Mouse (Mus musculus) liver, embryonic 13.5 days (tissue): ENCODE data around the gene Fam3c. TPM values are rescaled to one million over a fixed set of nuclear protein-coding genes. Genes with fewer than 3 reads are reported as not detected.

Experiments
- ATAC-seq: fragments of 200-750 bp; cut with Nextera tagmentation; 2 replicates; pipeline ENCODE4 v1.8.0; 2017; ENCODE audit warnings: low read depth, mild to moderate bottlenecking, moderate number of reproducible peaks, moderate library complexity
- DNase-seq: peaks from one replicate; pipeline ENCODE4 v3.0.0; 2022
- H3K27ac ChIP-seq: fragments of 300-500 bp; sonication (generic); 2 replicates; pipeline ENCODE4 v1.5.1; 2015; ENCODE audit warnings: moderate library complexity, mild to moderate bottlenecking, inconsistent platforms
- H3K27me3 ChIP-seq: fragments of 300-500 bp; sonication (generic); 2 replicates; pipeline ENCODE4 v1.6.1; 2015; ENCODE audit warnings: mild to moderate bottlenecking, inconsistent platforms
- H3K36me3 ChIP-seq: fragments of 300-500 bp; sonication (generic); 2 replicates; pipeline ENCODE4 v1.6.1; 2015; ENCODE audit warnings: mild to moderate bottlenecking, inconsistent platforms
- H3K4me1 ChIP-seq: fragments of 300-500 bp; sonication (generic); replicated peaks from 2 replicates; pipeline ENCODE4 v1.6.1; 2015; ENCODE audit warnings: inconsistent platforms
- H3K4me2 ChIP-seq: fragments of 300-500 bp; sonication (generic); 2 replicates; pipeline ENCODE4 v1.6.1; 2015; ENCODE audit warnings: inconsistent platforms, mild to moderate bottlenecking, moderate library complexity
- H3K4me3 ChIP-seq: fragments of 300-500 bp; sonication (generic); replicated peaks from 2 replicates; pipeline ENCODE4 v1.5.1; 2015; ENCODE audit warnings: mild to moderate bottlenecking, inconsistent platforms
- H3K9ac ChIP-seq: fragments of 300-500 bp; sonication (generic); 2 replicates; pipeline ENCODE4 v1.6.1; 2015; ENCODE audit warnings: mild to moderate bottlenecking, inconsistent platforms
- H3K9me3 ChIP-seq: fragments of 300-500 bp; sonication (generic); replicated peaks from 2 replicates; pipeline ENCODE4 v1.6.1; 2016; ENCODE audit warnings: inconsistent platforms
- WGBS: fragments of 180-500 bp; shearing (Covaris S2); methylation state at CpG from one replicate; pipeline ENCODE4 v1.1.7; 2015; ENCODE audit not compliant: insufficient replicate concordance; 5-methylcytosine and 5-hydroxymethylcytosine counted together
- polyA plus RNA-seq: library from polyadenylated mRNA; unstranded; fragments of >200 nt; fragmentation: Nextera tagmentation; extraction: Ambion mirVana; gene quantifications from 2 replicates; pipeline ENCODE4 v1.2.1, GENCODE M21; 2015

The Fam3c gene
- polyA plus RNA-seq, 1 experiment from 2014 or later = 17.5 TPM

DNA sequence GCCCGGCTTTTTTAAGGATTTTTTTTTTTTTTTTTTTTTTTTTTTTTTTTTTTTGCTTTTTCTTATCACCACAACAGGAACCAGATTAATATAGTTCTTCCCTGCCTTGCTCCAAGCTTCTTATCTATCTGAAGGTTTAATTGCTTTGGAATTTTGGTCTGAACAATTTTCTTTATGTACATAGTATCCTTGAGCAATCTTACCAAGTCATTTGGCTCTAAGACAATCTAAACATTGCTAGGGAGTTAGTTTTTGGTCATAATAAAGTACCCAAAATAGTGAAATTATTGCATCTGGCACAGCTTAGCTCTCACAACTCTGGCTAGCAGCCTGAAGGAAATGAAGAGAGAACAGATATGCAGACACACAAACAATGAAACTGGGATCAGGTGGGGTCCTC lies 23.8 kb upstream of the Fam3c start:
- ATAC-seq (no peak), DNase-seq (no peak)
- Histone ChIP-seq H3K9me3 (no peaks in the 10 kb centered on the region), H3K9ac (no peak overlapping the region), H3K27ac (no peak overlapping the region), H3K4me1 (no peaks in the 10 kb centered on the region), H3K4me3 (no peak overlapping the region), H3K36me3 (no peaks in the 10 kb centered on the region), H3K27me3 (no peaks in the 10 kb centered on the region), H3K4me2 (no peak overlapping the region)
- 75% methylated on average over 1 of the region's 1 CpGs for WGBS

DNA sequence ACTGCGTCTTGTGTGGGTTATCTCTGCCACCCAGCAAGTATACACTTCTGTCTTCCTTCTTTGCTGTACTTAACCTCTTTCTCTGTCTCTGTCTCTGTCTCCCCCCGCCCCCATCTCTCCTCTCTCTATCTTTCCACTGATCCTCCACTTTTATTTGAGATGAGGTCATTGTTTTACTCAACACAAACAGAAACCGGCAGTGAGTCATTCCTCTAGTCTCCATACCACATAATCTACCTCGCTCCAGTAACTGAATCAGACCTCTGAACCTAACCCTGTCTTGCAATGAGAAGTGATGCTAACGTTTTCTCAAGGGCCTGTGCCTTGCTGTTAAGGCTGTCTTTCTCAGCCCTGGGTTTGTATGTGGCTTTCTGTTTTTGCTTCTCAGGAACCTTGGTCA lies 22.4 kb upstream of the Fam3c start:
- ATAC-seq (no peak), DNase-seq (no peak)
- 37% methylated on average over 5 of the region's 5 CpGs for WGBS
- Histone ChIP-seq H3K36me3 (no peaks in the 10 kb centered on the region), H3K27ac (no peak overlapping the region), H3K4me2 (no peak overlapping the region), H3K4me1 (no peaks in the 10 kb centered on the region), H3K9me3 (no peaks in the 10 kb centered on the region), H3K9ac (no peak overlapping the region), H3K4me3 (no peak overlapping the region), H3K27me3 (no peaks in the 10 kb centered on the region)

GRCm38 (mm10) chr6:22374791-22375190 lies 18.7 kb upstream of the Fam3c start:
- no peak for ATAC-seq
- Histone ChIP-seq H3K4me3 (no peak overlapping the region), H3K4me1 (no peaks in the 10 kb centered on the region), H3K4me2 (no peak overlapping the region), H3K36me3 (no peaks in the 10 kb centered on the region), H3K9me3 (no peaks in the 10 kb centered on the region), H3K27me3 (no peaks in the 10 kb centered on the region), H3K9ac (no peak overlapping the region), H3K27ac (no peak overlapping the region)
- no peak for DNase-seq
- WGBS = 58% methylated on average over 3 of the region's 3 CpGs

DNA sequence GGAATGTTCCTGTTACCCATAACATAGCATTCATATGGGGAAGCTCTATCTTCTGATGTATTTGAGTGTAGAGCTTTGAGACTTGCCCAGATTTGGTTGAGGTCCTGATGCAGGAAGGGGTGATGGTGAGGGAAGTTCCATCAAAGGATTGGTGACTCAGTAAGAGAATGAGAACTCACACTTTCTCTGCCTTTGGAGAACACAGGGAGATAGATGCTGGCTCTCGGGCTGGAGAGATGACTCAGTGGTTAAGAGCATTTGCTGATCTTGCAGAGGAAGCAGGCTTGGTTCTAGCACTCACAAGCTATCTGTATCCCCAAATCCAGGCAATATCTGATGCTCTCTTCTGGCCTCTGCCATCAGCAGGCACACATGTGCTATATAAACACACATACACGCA lies 17.4 kb upstream of the Fam3c start:
- ATAC-seq (no peak), DNase-seq (no peak)
- Histone ChIP-seq H3K9ac (no peak overlapping the region), H3K27ac (no peak overlapping the region), H3K27me3 (no peaks in the 10 kb centered on the region), H3K4me2 (no peak overlapping the region), H3K4me3 (no peak overlapping the region), H3K36me3 (no peaks in the 10 kb centered on the region), H3K4me1 (no peaks in the 10 kb centered on the region), H3K9me3 (no peaks in the 10 kb centered on the region)
- WGBS = 55% methylated on average over 2 of the region's 2 CpGs

DNA sequence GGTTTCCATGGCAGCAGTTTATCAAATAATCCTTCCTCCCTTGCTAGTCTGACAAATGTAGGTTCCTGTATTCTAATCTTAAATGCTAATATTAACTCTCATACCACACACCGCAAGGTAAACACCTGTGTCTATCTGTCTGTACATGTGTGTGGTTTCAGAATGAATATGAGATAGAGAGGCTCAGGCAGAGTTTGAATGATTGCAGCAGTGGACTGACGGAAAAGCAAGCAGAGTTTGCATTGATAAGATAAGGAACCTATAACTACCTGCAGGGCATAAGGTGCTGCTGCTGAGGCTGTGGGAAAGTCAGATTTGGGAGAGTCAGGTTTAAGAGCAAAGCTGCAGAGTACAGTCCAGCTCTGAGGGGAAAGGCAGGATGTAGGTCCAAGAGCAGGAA lies 10.9 kb upstream of the Fam3c start:
- Histone ChIP-seq H3K4me2 (no peak overlapping the region), H3K4me1 (peaks cover 5% of the 10 kb centered on the region; the same call in 1 of the 2 replicates), H3K9ac (no peak overlapping the region), H3K27me3 (no peaks in the 10 kb centered on the region), H3K27ac (no peak overlapping the region), H3K9me3 (no peaks in the 10 kb centered on the region), H3K4me3 (no peak overlapping the region), H3K36me3 (no peaks in the 10 kb centered on the region)
- WGBS = 25% methylated on average over 2 of the region's 2 CpGs
- no peak for DNase-seq
- ATAC-seq = no peak

DNA sequence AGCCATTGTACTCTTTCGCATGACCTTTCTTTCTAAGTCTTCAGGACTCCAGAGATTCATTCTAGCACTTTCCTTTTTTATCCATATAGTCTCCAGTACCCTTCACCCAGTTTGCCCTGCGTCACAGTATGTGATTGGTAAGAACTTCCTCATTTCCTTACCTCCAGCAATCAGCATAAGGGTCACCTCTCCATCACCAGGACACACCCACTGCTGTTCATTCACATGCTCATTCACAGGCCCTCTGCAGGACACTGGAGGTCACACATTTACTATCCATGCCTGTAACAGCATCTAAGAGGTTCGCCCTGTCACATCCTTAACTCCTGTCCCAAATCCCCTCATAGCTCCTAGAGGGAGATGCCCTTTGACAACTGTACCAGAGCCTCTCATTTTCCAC lies 7.5 kb upstream of the Fam3c start:
- H3K4me2 ChIP-seq = no peak overlapping the region
- DNase-seq = no peak
- WGBS = 54% methylated on average over 3 of the region's 3 CpGs
- no peaks in the 10 kb centered on the region for H3K36me3 ChIP-seq
- H3K4me3 ChIP-seq = no peak overlapping the region
- peaks cover 5% of the 10 kb centered on the region; the same call in 1 of the 2 replicates for H3K4me1 ChIP-seq
- no peaks in the 10 kb centered on the region for H3K27me3 ChIP-seq
- no peak for ATAC-seq
- no peaks in the 10 kb centered on the region for H3K9me3 ChIP-seq
- H3K9ac ChIP-seq = no peak overlapping the region
- H3K27ac ChIP-seq = no peak overlapping the region

- DNase-seq = no peak
- H3K9ac ChIP-seq = no peak overlapping the region
- no peaks in the 10 kb centered on the region for H3K9me3 ChIP-seq
- H3K36me3 ChIP-seq = no peaks in the 10 kb centered on the region
- H3K4me3 ChIP-seq = no peak overlapping the region
- H3K4me1 ChIP-seq = peaks cover 2% of the 10 kb centered on the region; the same call in 1 of the 2 replicates
- WGBS = 57% methylated on average over 3 of the region's 3 CpGs
- H3K4me2 ChIP-seq = no peak overlapping the region
- no peak overlapping the region for H3K27ac ChIP-seq
- ATAC-seq = no peak
- H3K27me3 ChIP-seq = no peaks in the 10 kb centered on the region
Measured at GRCm38 (mm10) chr6:22361941-22362340, 5.9 kb upstream of the Fam3c start.

DNA sequence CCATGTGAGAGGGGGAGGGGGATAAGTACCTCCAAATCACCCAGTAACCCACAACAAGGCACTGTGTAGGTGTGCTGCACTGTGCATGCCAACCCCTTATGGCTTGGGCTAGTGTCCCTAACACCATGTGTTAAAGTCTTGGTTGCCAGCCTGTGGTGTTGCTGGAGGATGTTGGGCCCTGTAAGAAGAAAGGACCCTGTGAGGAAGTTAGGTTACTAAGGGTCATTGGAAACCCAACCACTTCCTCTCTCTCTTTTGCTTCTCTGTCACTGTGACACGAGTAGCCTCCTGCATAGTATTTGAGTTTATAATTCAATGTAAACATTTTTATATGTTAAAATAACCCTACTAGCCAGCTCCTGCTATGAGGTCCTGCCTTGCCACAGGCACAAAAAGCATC lies 3.0 kb upstream of the Fam3c start:
- Histone ChIP-seq H3K36me3 (no peaks in the 10 kb centered on the region), H3K27me3 (no peaks in the 10 kb centered on the region), H3K9me3 (no peaks in the 10 kb centered on the region), H3K27ac (no peak overlapping the region), H3K4me1 (peaks cover 15% of the 10 kb centered on the region), H3K4me2 (no peak overlapping the region), H3K9ac (no peak overlapping the region), H3K4me3 (no peak overlapping the region)
- no peak for DNase-seq
- no peak for ATAC-seq
- 4% methylated on average over 1 of the region's 1 CpGs for WGBS

- Histone ChIP-seq H3K27me3 (no peaks in the 10 kb centered on the region), H3K4me1 (peaks cover 19% of the 10 kb centered on the region), H3K4me3 (no peak overlapping the region), H3K4me2 (no peak overlapping the region), H3K9ac (no peak overlapping the region), H3K36me3 (no peaks in the 10 kb centered on the region), H3K27ac (no peak overlapping the region), H3K9me3 (no peaks in the 10 kb centered on the region)
- 82% methylated on average over 4 of the region's 4 CpGs for WGBS
- no peak for DNase-seq
- no peak for ATAC-seq
Measured at GRCm38 (mm10) chr6:22357351-22357750, 1.3 kb upstream of the Fam3c start.

GRCm38 (mm10) chr6:22355396-22356085 lies 502 bp downstream of the Fam3c start:
- H3K4me1 ChIP-seq = peaks cover 35% of the 10 kb centered on the region
- H3K36me3 ChIP-seq = no peaks in the 10 kb centered on the region
- H3K27ac ChIP-seq = peak overlapping the region; percentile 77
- DNase-seq = no peak
- no peak for ATAC-seq
- WGBS = 2% methylated on average over 51 of the region's 62 CpGs
- peak overlapping the region; percentile 89 for H3K4me2 ChIP-seq
- H3K4me3 ChIP-seq = peak overlapping the region; percentile 75
- H3K9me3 ChIP-seq = no peaks in the 10 kb centered on the region
- peak overlapping the region; percentile 81 for H3K9ac ChIP-seq
- H3K27me3 ChIP-seq = no peaks in the 10 kb centered on the region

- Histone ChIP-seq H3K27ac (no peak overlapping the region), H3K4me3 (peak overlapping the region; percentile 75), H3K4me2 (peak overlapping the region; percentile 89), H3K4me1 (peaks cover 44% of the 10 kb centered on the region), H3K9ac (peak overlapping the region; percentile 81; the same call in 1 of the 2 replicates), H3K36me3 (no peaks in the 10 kb centered on the region), H3K9me3 (no peaks in the 10 kb centered on the region), H3K27me3 (no peaks in the 10 kb centered on the region)
- ATAC-seq = no peak
- WGBS = 81% methylated on average over 7 of the region's 7 CpGs
- DNase-seq = no peak
Measured at GRCm38 (mm10) chr6:22354675-22355074, 1.4 kb downstream of the Fam3c start.

GRCm38 (mm10) chr6:22354031-22354430 lies 2.0 kb downstream of the Fam3c start:
- H3K9me3 ChIP-seq = no peaks in the 10 kb centered on the region
- no peak for DNase-seq
- no peaks in the 10 kb centered on the region for H3K27me3 ChIP-seq
- H3K4me2 ChIP-seq = no peak overlapping the region
- H3K4me1 ChIP-seq = peaks cover 50% of the 10 kb centered on the region
- no peak overlapping the region for H3K4me3 ChIP-seq
- ATAC-seq = no peak
- H3K27ac ChIP-seq = no peak overlapping the region
- 57% methylated on average over 1 of the region's 1 CpGs for WGBS
- no peak overlapping the region for H3K9ac ChIP-seq
- no peaks in the 10 kb centered on the region for H3K36me3 ChIP-seq
